In genomic region chr2:164038407-164039028, GRCm38 (mm10) we compare ENCODE assay signal across 15 mouse cellular contexts. TPM values are rescaled to one million over a fixed set of nuclear protein-coding genes. Genes with fewer than 3 reads are reported as not detected.
DNase-seq lines count a peak whose midpoint lies in the region; ATAC-seq and TF ChIP-seq lines count a peak whose summit lies in the region.
"Had no signal": no experiment of that assay in that cellular context is flagged by ENCODE, and none has a peak within 500 bp of the region (broad histone marks: within the 10 kb centered on the region; RNA-seq: fewer than 3 reads in every experiment).

No protein-coding gene starts in this region.

- no peak overlapping the region for H3K4me3 ChIP-seq in heart, embryonic 12.5 days
- H3K4me3 ChIP-seq in liver, embryonic 12.5 days = no peak overlapping the region
- H3K4me3 ChIP-seq in liver, postnatal 0 days (ENCODE audit: low read depth, low read length) = no peak overlapping the region
- H3K4me3 ChIP-seq in embryonic facial prominence, embryonic 12.5 days = no peak overlapping the region
- H3K4me3 ChIP-seq in liver, embryonic 16.5 days (ENCODE audit: low read depth, low read length) = no peak overlapping the region
- H3K4me3 ChIP-seq in thymus, adult 2 months (ENCODE audit: control insufficient read depth, insufficient read depth, low read length) = no peak overlapping the region
- H3K4me3 ChIP-seq: forebrain, embryonic 12.5 days had no signal

- peaks cover 7% of the 10 kb centered on the region for H3K4me1 ChIP-seq in heart, embryonic 12.5 days (replicated peaks)
- H3K4me1 ChIP-seq in liver, embryonic 12.5 days = 0 out of 2 replicates have a peak, but pooled peaks cover 5% of the 10 kb centered on the region
- H3K4me1 ChIP-seq in liver, postnatal 0 days (ENCODE audit: insufficient read depth) = no peaks in the 10 kb centered on the region
- peaks cover 5% of the 10 kb centered on the region for H3K4me1 ChIP-seq in embryonic facial prominence, embryonic 12.5 days
- H3K4me1 ChIP-seq in liver, embryonic 16.5 days (ENCODE audit: control insufficient read depth, low read depth, low read length) = no peaks in the 10 kb centered on the region
- no peaks in the 10 kb centered on the region for H3K4me1 ChIP-seq in thymus, adult 2 months (replicated peaks; ENCODE audit: control insufficient read depth, insufficient read depth, low read length)
- H3K4me1 ChIP-seq: forebrain, embryonic 12.5 days had no signal

- TF ChIP-seq EP300 in liver, postnatal 0 days (IDR thresholded peaks at IDR 0.05; ENCODE audit: low read depth) = no peak

- TF ChIP-seq CTCF in liver, postnatal 0 days (IDR thresholded peaks at IDR 0.05; ENCODE audit: low read depth) = no peak
- TF ChIP-seq CTCF in thymus, adult 2 months (IDR thresholded peaks at IDR 0.05; ENCODE audit: borderline replicate concordance, control insufficient read depth, extremely low read depth, insufficient read depth, low read length, poor library complexity) = no peak

- ATAC-seq in heart, embryonic 12.5 days (ENCODE audit: insufficient number of reproducible peaks, low FRiP score) = 0 out of 2 replicates have a peak, but pooled peaks have one; percentile 43
- 0 out of 2 replicates have a peak, but pooled peaks have one; percentile 34 for ATAC-seq in liver, embryonic 12.5 days
- ATAC-seq in liver, postnatal 0 days = no peak
- ATAC-seq in embryonic facial prominence, embryonic 12.5 days (ENCODE audit: insufficient number of reproducible peaks, insufficient read depth, low FRiP score, low TSS enrichment) = 0 out of 2 replicates have a peak, but pooled peaks have one; percentile 30
- ATAC-seq in liver, embryonic 16.5 days (ENCODE audit: low read depth) = peak; percentile 24

- H3K36me3 ChIP-seq in heart, embryonic 12.5 days = no peaks in the 10 kb centered on the region
- H3K36me3 ChIP-seq in liver, embryonic 12.5 days = no peaks in the 10 kb centered on the region
- H3K36me3 ChIP-seq in liver, postnatal 0 days (replicated peaks; ENCODE audit: insufficient read depth, low read length) = no peaks in the 10 kb centered on the region
- no peaks in the 10 kb centered on the region for H3K36me3 ChIP-seq in embryonic facial prominence, embryonic 12.5 days
- H3K36me3 ChIP-seq in liver, embryonic 16.5 days (ENCODE audit: control insufficient read depth, insufficient read depth) = no peaks in the 10 kb centered on the region
- H3K36me3 ChIP-seq in thymus, adult 2 months (ENCODE audit: control insufficient read depth, insufficient read depth, low read length) = no peaks in the 10 kb centered on the region
- H3K36me3 ChIP-seq: forebrain, embryonic 12.5 days had no signal

- no peak overlapping the region for H3K9ac ChIP-seq in heart, embryonic 12.5 days
- no peak overlapping the region for H3K9ac ChIP-seq in liver, embryonic 12.5 days
- H3K9ac ChIP-seq in liver, postnatal 0 days (replicated peaks) = no peak overlapping the region
- no peak overlapping the region for H3K9ac ChIP-seq in embryonic facial prominence, embryonic 12.5 days
- H3K9ac ChIP-seq in liver, embryonic 16.5 days (ENCODE audit: low read depth, low read length) = no peak overlapping the region
- H3K9ac ChIP-seq: forebrain, embryonic 12.5 days had no signal

- H3K4me2 ChIP-seq in heart, embryonic 12.5 days = no peak overlapping the region
- no peak overlapping the region for H3K4me2 ChIP-seq in liver, embryonic 12.5 days
- H3K4me2 ChIP-seq in liver, postnatal 0 days (ENCODE audit: low read depth, low read length) = no peak overlapping the region
- no peak overlapping the region for H3K4me2 ChIP-seq in embryonic facial prominence, embryonic 12.5 days (replicated peaks)
- H3K4me2 ChIP-seq in liver, embryonic 16.5 days (ENCODE audit: low read depth, low read length) = no peak overlapping the region
- H3K4me2 ChIP-seq: forebrain, embryonic 12.5 days had no signal

- DNase-seq in heart, adult 9 months (ENCODE audit: low spot score in 2 of 2) = no peak
- DNase-seq in liver, postnatal 0 days = no peak
- DNase-seq in thymus, adult 2 months = no peak
- DNase-seq: cerebellum, postnatal 14 days; heart, adult 11 months; kidney, postnatal 36 days; layer of hippocampus, postnatal 36 days; lung, adult 18-20 months; lung, postnatal 4 days; thymus, postnatal 4 days had no signal

- TF ChIP-seq POLR2A in thymus, adult 2 months (IDR thresholded peaks at IDR 0.05; ENCODE audit: control insufficient read depth, extremely low read depth, insufficient read depth, low read length, poor library complexity) = no peak

- H3K27me3 ChIP-seq in heart, embryonic 12.5 days (replicated peaks) = 0 out of 2 replicates have a peak, but pooled peaks cover 4% of the 10 kb centered on the region
- H3K27me3 ChIP-seq in liver, embryonic 12.5 days (replicated peaks) = no peaks in the 10 kb centered on the region
- H3K27me3 ChIP-seq in liver, postnatal 0 days (ENCODE audit: insufficient read depth, low read length) = no peaks in the 10 kb centered on the region
- no peaks in the 10 kb centered on the region for H3K27me3 ChIP-seq in embryonic facial prominence, embryonic 12.5 days
- H3K27me3 ChIP-seq in liver, embryonic 16.5 days (ENCODE audit: control insufficient read depth, insufficient read depth, low read depth, low read length) = no peaks in the 10 kb centered on the region
- H3K27me3 ChIP-seq in thymus, adult 2 months (ENCODE audit: control insufficient read depth, insufficient read depth, low read length) = no peaks in the 10 kb centered on the region
- H3K27me3 ChIP-seq: forebrain, embryonic 12.5 days had no signal

- no peaks in the 10 kb centered on the region for H3K9me3 ChIP-seq in heart, embryonic 12.5 days (replicated peaks)
- H3K9me3 ChIP-seq in liver, embryonic 12.5 days (replicated peaks) = no peaks in the 10 kb centered on the region
- no peaks in the 10 kb centered on the region for H3K9me3 ChIP-seq in liver, postnatal 0 days (ENCODE audit: low read length)
- no peaks in the 10 kb centered on the region for H3K9me3 ChIP-seq in embryonic facial prominence, embryonic 12.5 days
- no peaks in the 10 kb centered on the region for H3K9me3 ChIP-seq in liver, embryonic 16.5 days (replicated peaks; ENCODE audit: control insufficient read depth, low read length)
- H3K9me3 ChIP-seq: forebrain, embryonic 12.5 days had no signal

- 90% methylated on average over 1 of the region's 1 CpGs for WGBS in heart, embryonic 12.5 days
- 80% methylated on average over 1 of the region's 1 CpGs for WGBS in liver, embryonic 12.5 days (ENCODE audit: insufficient replicate concordance)
- 82% methylated on average over 1 of the region's 1 CpGs for WGBS in liver, postnatal 0 days (ENCODE audit: insufficient replicate concordance)
- WGBS in embryonic facial prominence, embryonic 12.5 days = 95% methylated on average over 1 of the region's 1 CpGs
- 59% methylated on average over 1 of the region's 1 CpGs for WGBS in liver, embryonic 16.5 days (ENCODE audit: insufficient replicate concordance)
- 100% methylated on average over 1 of the region's 1 CpGs for WGBS in thymus, adult 2 months

- H3K27ac ChIP-seq in heart, embryonic 12.5 days (ENCODE audit: poor library complexity, severe bottlenecking) = no peak overlapping the region
- no peak overlapping the region for H3K27ac ChIP-seq in liver, embryonic 12.5 days
- no peak overlapping the region for H3K27ac ChIP-seq in liver, postnatal 0 days (ENCODE audit: low read depth)
- H3K27ac ChIP-seq in embryonic facial prominence, embryonic 12.5 days = no peak overlapping the region
- H3K27ac ChIP-seq in liver, embryonic 16.5 days (ENCODE audit: low read length) = no peak overlapping the region
- no peak overlapping the region for H3K27ac ChIP-seq in thymus, adult 2 months (ENCODE audit: control insufficient read depth, insufficient read depth, low read length)
- H3K27ac ChIP-seq: forebrain, embryonic 12.5 days had no signal

RNA-seq across cellular contexts. Expression of gene Pabpc1l, which starts 13.3 kb away (rescaled TPM):
- polyA plus RNA-seq in heart, embryonic 12.5 days (2016; fragmentation: Nextera tagmentation; extraction: Ambion mirVana) = 0.96 and 1.0 TPM in 2 replicates
- 0.17 and 0.31 TPM in 2 replicates for polyA plus RNA-seq in liver, embryonic 12.5 days (2016; fragmentation: Nextera tagmentation; extraction: Ambion mirVana)
- polyA plus RNA-seq in liver, postnatal 0 days (2015; fragmentation: Nextera tagmentation; extraction: Ambion mirVana) = 0.46 and 0.63 TPM in 2 replicates
- 2.4 and 3.5 TPM in 2 replicates for polyA plus RNA-seq in embryonic facial prominence, embryonic 12.5 days (2016; fragmentation: Nextera tagmentation; extraction: Ambion mirVana)
- 0.20 and 0.34 TPM in 2 replicates for polyA plus RNA-seq in liver, embryonic 16.5 days (2015; fragmentation: Nextera tagmentation; extraction: Ambion mirVana)
- 0.51 and 0.97 TPM in 2 replicates for polyA plus RNA-seq in thymus, adult 2 months (2012; rRNA removed)

RNA-seq across cellular contexts. Expression of gene Stk4, which starts 31.6 kb away (rescaled TPM):
- polyA plus RNA-seq in heart, embryonic 12.5 days (2016; fragmentation: Nextera tagmentation; extraction: Ambion mirVana) = 22.1 and 23.4 TPM in 2 replicates
- polyA plus RNA-seq in liver, embryonic 12.5 days (2016; fragmentation: Nextera tagmentation; extraction: Ambion mirVana) = 20.7 and 21.0 TPM in 2 replicates
- polyA plus RNA-seq in liver, postnatal 0 days (2015; fragmentation: Nextera tagmentation; extraction: Ambion mirVana) = 9.8 and 10.8 TPM in 2 replicates
- 24.2 and 25.4 TPM in 2 replicates for polyA plus RNA-seq in embryonic facial prominence, embryonic 12.5 days (2016; fragmentation: Nextera tagmentation; extraction: Ambion mirVana)
- polyA plus RNA-seq in liver, embryonic 16.5 days (2015; fragmentation: Nextera tagmentation; extraction: Ambion mirVana) = 12.8 and 14.0 TPM in 2 replicates
- 85.1 and 90.1 TPM in 2 replicates for polyA plus RNA-seq in thymus, adult 2 months (2012; rRNA removed)

RNA-seq across cellular contexts. Expression of gene Tomm34, which starts 32.5 kb away (rescaled TPM):
- polyA plus RNA-seq in heart, embryonic 12.5 days (2016; fragmentation: Nextera tagmentation; extraction: Ambion mirVana) = 55.7 and 56.6 TPM in 2 replicates
- 32.4 TPM in 2 replicates for polyA plus RNA-seq in liver, embryonic 12.5 days (2016; fragmentation: Nextera tagmentation; extraction: Ambion mirVana)
- 11.6 and 13.3 TPM in 2 replicates for polyA plus RNA-seq in liver, postnatal 0 days (2015; fragmentation: Nextera tagmentation; extraction: Ambion mirVana)
- polyA plus RNA-seq in embryonic facial prominence, embryonic 12.5 days (2016; fragmentation: Nextera tagmentation; extraction: Ambion mirVana) = 58.9 and 63.3 TPM in 2 replicates
- 16.2 and 16.9 TPM in 2 replicates for polyA plus RNA-seq in liver, embryonic 16.5 days (2015; fragmentation: Nextera tagmentation; extraction: Ambion mirVana)
- 83.7 and 93.8 TPM in 2 replicates for polyA plus RNA-seq in thymus, adult 2 months (2012; rRNA removed)

RNA-seq across cellular contexts. Expression of gene Ywhab, which starts 43.8 kb away (rescaled TPM):
- polyA plus RNA-seq in heart, embryonic 12.5 days (2016; fragmentation: Nextera tagmentation; extraction: Ambion mirVana) = 270 and 271 TPM in 2 replicates
- polyA plus RNA-seq in liver, embryonic 12.5 days (2016; fragmentation: Nextera tagmentation; extraction: Ambion mirVana) = 154 and 161 TPM in 2 replicates
- polyA plus RNA-seq in liver, postnatal 0 days (2015; fragmentation: Nextera tagmentation; extraction: Ambion mirVana) = 81.1 and 85.8 TPM in 2 replicates
- 327 and 340 TPM in 2 replicates for polyA plus RNA-seq in embryonic facial prominence, embryonic 12.5 days (2016; fragmentation: Nextera tagmentation; extraction: Ambion mirVana)
- 82.9 and 84.8 TPM in 2 replicates for polyA plus RNA-seq in liver, embryonic 16.5 days (2015; fragmentation: Nextera tagmentation; extraction: Ambion mirVana)
- polyA plus RNA-seq in thymus, adult 2 months (2012; rRNA removed) = 39.1 and 42.5 TPM in 2 replicates
